Mouse (Mus musculus) erythroblast, embryonic 14.5 days (primary cell): Measurements from ENCODE around the gene Scpep1.

ENCODE experiments used
- GATA1 ChIP-seq: IDR thresholded peaks from 2 replicates; pipeline ENCODE4 v1.6.1; 2012; ENCODE audit warnings: low read length, inconsistent platforms, mixed read lengths
- TAL1 ChIP-seq: IDR thresholded peaks from 3 replicates; pipeline ENCODE4 v1.6.1; 2012; ENCODE audit warnings: low read length, inconsistent platforms, mixed read lengths

- TF ChIP-seq GATA1 = no peak
- TF ChIP-seq TAL1 = no peak; the same call in 2 of the 3 replicates
These were observed 1.7 kb downstream of the Scpep1 start for GRCm38 (mm10) chr11:88953582-88953981.
